Mouse (Mus musculus): ENCODE measurements around the gene Tshr. TPM values are rescaled to one million over a fixed set of nuclear protein-coding genes. Genes with fewer than 3 reads are reported as not detected.

The Tshr gene
- polyA plus RNA-seq, 1 experiment from 2014 or later = 1.2 TPM

GRCm38 (mm10) chr12:91418791-91419190 lies 34.4 kb downstream of the Tshr start:
- ATAC-seq = no peak
- Histone ChIP-seq H3K4me2 (no peak overlapping the region), H3K9me3 (replicated peaks) (no peaks in the 10 kb centered on the region), H3K27ac (no peak overlapping the region), H3K27me3 (no peaks in the 10 kb centered on the region), H3K9ac (no peak overlapping the region), H3K4me1 (peaks cover 28% of the 10 kb centered on the region), H3K4me3 (no peak overlapping the region), H3K36me3 (ENCODE audit: poor library complexity, severe bottlenecking) (no peaks in the 10 kb centered on the region)
- 46% methylated on average over 7 of the region's 7 CpGs for WGBS

- H3K27ac ChIP-seq = no peak overlapping the region
Measured at GRCm38 (mm10) chr12:91421272-91421671, 36.9 kb downstream of the Tshr start.

GRCm38 (mm10) chr12:91423125-91423820 lies 38.9 kb downstream of the Tshr start:
- H3K27ac ChIP-seq = no peak overlapping the region
- no peak overlapping the region for H3K9ac ChIP-seq
- H3K4me2 ChIP-seq = no peak overlapping the region
- ATAC-seq = peak; percentile 70; the same call in 1 of the 2 replicates
- no peaks in the 10 kb centered on the region for H3K27me3 ChIP-seq
- H3K9me3 ChIP-seq (replicated peaks) = no peaks in the 10 kb centered on the region
- peaks cover 4% of the 10 kb centered on the region; the same call in 1 of the 2 replicates for H3K4me1 ChIP-seq
- no peak overlapping the region for H3K4me3 ChIP-seq
- no peaks in the 10 kb centered on the region for H3K36me3 ChIP-seq (ENCODE audit: poor library complexity, severe bottlenecking)
- 73% methylated on average over 11 of the region's 11 CpGs for WGBS

More at GRCm38 (mm10) chr12:91421272-91421671, 36.9 kb downstream of the Tshr start:
- H3K4me1 ChIP-seq = peaks cover 18% of the 10 kb centered on the region
- H3K9ac ChIP-seq = no peak overlapping the region
- H3K9me3 ChIP-seq (replicated peaks) = no peaks in the 10 kb centered on the region
- no peak overlapping the region for H3K4me2 ChIP-seq
- ATAC-seq = no peak
- no peak overlapping the region for H3K4me3 ChIP-seq
- 51% methylated on average over 9 of the region's 9 CpGs for WGBS
- no peaks in the 10 kb centered on the region for H3K27me3 ChIP-seq
- no peaks in the 10 kb centered on the region for H3K36me3 ChIP-seq (ENCODE audit: poor library complexity, severe bottlenecking)

- Histone ChIP-seq H3K27me3 (no peaks in the 10 kb centered on the region), H3K4me1 (0 out of 2 replicates have a peak, but pooled peaks cover under 1% of the 10 kb centered on the region), H3K9ac (no peak overlapping the region), H3K27ac (no peak overlapping the region), H3K36me3 (ENCODE audit: poor library complexity, severe bottlenecking) (no peaks in the 10 kb centered on the region), H3K4me3 (no peak overlapping the region), H3K9me3 (replicated peaks) (no peaks in the 10 kb centered on the region), H3K4me2 (no peak overlapping the region)
- ATAC-seq = no peak
- WGBS = 42% methylated on average over 4 of the region's 4 CpGs
Measured at GRCm38 (mm10) chr12:91426499-91426898, 42.1 kb downstream of the Tshr start.

- Histone ChIP-seq H3K27ac (no peak overlapping the region), H3K27me3 (no peaks in the 10 kb centered on the region), H3K9ac (no peak overlapping the region), H3K4me2 (no peak overlapping the region), H3K36me3 (ENCODE audit: poor library complexity, severe bottlenecking) (no peaks in the 10 kb centered on the region), H3K4me1 (no peaks in the 10 kb centered on the region), H3K9me3 (replicated peaks) (no peaks in the 10 kb centered on the region), H3K4me3 (no peak overlapping the region)
- no peak for ATAC-seq
- 66% methylated on average over 2 of the region's 2 CpGs for WGBS
Measured at GRCm38 (mm10) chr12:91427129-91427528, 42.8 kb downstream of the Tshr start.

- H3K9ac ChIP-seq = no peak overlapping the region
- H3K4me3 ChIP-seq = no peak overlapping the region
- no peaks in the 10 kb centered on the region for H3K36me3 ChIP-seq (ENCODE audit: poor library complexity, severe bottlenecking)
- WGBS = 92% methylated on average over 13 of the region's 13 CpGs
- H3K4me1 ChIP-seq = no peaks in the 10 kb centered on the region
- H3K27ac ChIP-seq = no peak overlapping the region
- H3K27me3 ChIP-seq = no peaks in the 10 kb centered on the region
- H3K9me3 ChIP-seq (replicated peaks) = no peaks in the 10 kb centered on the region
- H3K4me2 ChIP-seq = no peak overlapping the region
- ATAC-seq = no peak
Measured at GRCm38 (mm10) chr12:91482195-91482733, 97.9 kb downstream of the Tshr start.

- no peaks in the 10 kb centered on the region for H3K9me3 ChIP-seq (replicated peaks)
- ATAC-seq = no peak
- no peaks in the 10 kb centered on the region for H3K4me1 ChIP-seq
- no peak overlapping the region for H3K9ac ChIP-seq
- H3K4me3 ChIP-seq = no peak overlapping the region
- no peaks in the 10 kb centered on the region for H3K27me3 ChIP-seq
- H3K4me2 ChIP-seq = no peak overlapping the region
- 86% methylated on average over 4 of the region's 4 CpGs for WGBS
- no peak overlapping the region for H3K27ac ChIP-seq
- H3K36me3 ChIP-seq (ENCODE audit: poor library complexity, severe bottlenecking) = no peaks in the 10 kb centered on the region
Measured at GRCm38 (mm10) chr12:91486342-91486741, 102.0 kb downstream of the Tshr start.

- H3K4me1 ChIP-seq = no peaks in the 10 kb centered on the region
- no peaks in the 10 kb centered on the region for H3K9me3 ChIP-seq (replicated peaks)
- ATAC-seq = no peak
- no peak overlapping the region for H3K4me2 ChIP-seq
- no peak overlapping the region for H3K9ac ChIP-seq
- H3K27ac ChIP-seq = no peak overlapping the region
- no peaks in the 10 kb centered on the region for H3K36me3 ChIP-seq (ENCODE audit: poor library complexity, severe bottlenecking)
- 6% methylated on average over 3 of the region's 3 CpGs for WGBS
- no peaks in the 10 kb centered on the region for H3K27me3 ChIP-seq
- no peak overlapping the region for H3K4me3 ChIP-seq
Measured at GRCm38 (mm10) chr12:91488406-91488805, 104.0 kb downstream of the Tshr start.

GRCm38 (mm10) chr12:91495497-91496225 lies 111.3 kb downstream of the Tshr start:
- H3K27ac ChIP-seq = no peak overlapping the region; the same call in 1 of the 2 replicates
- H3K4me1 ChIP-seq = peaks cover 14% of the 10 kb centered on the region
- WGBS = 26% methylated on average over 10 of the region's 11 CpGs
- no peaks in the 10 kb centered on the region for H3K36me3 ChIP-seq (ENCODE audit: poor library complexity, severe bottlenecking)
- H3K4me2 ChIP-seq = peak overlapping the region; percentile 27
- H3K9me3 ChIP-seq (replicated peaks) = no peaks in the 10 kb centered on the region
- no peak overlapping the region for H3K9ac ChIP-seq
- H3K4me3 ChIP-seq = no peak overlapping the region
- ATAC-seq = peak; percentile 45
- no peaks in the 10 kb centered on the region for H3K27me3 ChIP-seq

GRCm38 (mm10) chr12:91496226-91496558 lies 111.8 kb downstream of the Tshr start:
- no peaks in the 10 kb centered on the region for H3K36me3 ChIP-seq (ENCODE audit: poor library complexity, severe bottlenecking)
- H3K4me1 ChIP-seq = peaks cover 14% of the 10 kb centered on the region
- no peaks in the 10 kb centered on the region for H3K27me3 ChIP-seq
- no peak overlapping the region for H3K4me3 ChIP-seq
- 27% methylated on average over 3 of the region's 3 CpGs for WGBS
- ATAC-seq = 0 out of 2 replicates have a peak, but pooled peaks have one; percentile 4
- H3K9ac ChIP-seq = no peak overlapping the region
- H3K9me3 ChIP-seq (replicated peaks) = no peaks in the 10 kb centered on the region
- no peak overlapping the region; the same call in 1 of the 2 replicates for H3K27ac ChIP-seq
- peak overlapping the region; percentile 27 for H3K4me2 ChIP-seq

- Histone ChIP-seq H3K4me2 (no peak overlapping the region), H3K4me3 (no peak overlapping the region), H3K27me3 (no peaks in the 10 kb centered on the region), H3K9ac (no peak overlapping the region), H3K36me3 (ENCODE audit: poor library complexity, severe bottlenecking) (no peaks in the 10 kb centered on the region), H3K9me3 (replicated peaks) (no peaks in the 10 kb centered on the region), H3K27ac (no peak overlapping the region), H3K4me1 (peaks cover 11% of the 10 kb centered on the region)
- 89% methylated on average over 2 of the region's 2 CpGs for WGBS
- no peak for ATAC-seq
Measured at GRCm38 (mm10) chr12:91500475-91500874, 116.1 kb downstream of the Tshr start.

GRCm38 (mm10) chr12:91511766-91512165 lies 127.4 kb downstream of the Tshr start:
- Histone ChIP-seq H3K9ac (no peak overlapping the region), H3K27ac (no peak overlapping the region), H3K27me3 (no peaks in the 10 kb centered on the region), H3K36me3 (ENCODE audit: poor library complexity, severe bottlenecking) (no peaks in the 10 kb centered on the region), H3K4me1 (peaks cover 14% of the 10 kb centered on the region), H3K9me3 (replicated peaks) (no peaks in the 10 kb centered on the region), H3K4me3 (no peak overlapping the region), H3K4me2 (no peak overlapping the region)
- WGBS = 22% methylated on average over 3 of the region's 3 CpGs
- ATAC-seq = peak; percentile 73
